Mouse (Mus musculus): ENCODE data around the gene Hacd3.

DNA sequence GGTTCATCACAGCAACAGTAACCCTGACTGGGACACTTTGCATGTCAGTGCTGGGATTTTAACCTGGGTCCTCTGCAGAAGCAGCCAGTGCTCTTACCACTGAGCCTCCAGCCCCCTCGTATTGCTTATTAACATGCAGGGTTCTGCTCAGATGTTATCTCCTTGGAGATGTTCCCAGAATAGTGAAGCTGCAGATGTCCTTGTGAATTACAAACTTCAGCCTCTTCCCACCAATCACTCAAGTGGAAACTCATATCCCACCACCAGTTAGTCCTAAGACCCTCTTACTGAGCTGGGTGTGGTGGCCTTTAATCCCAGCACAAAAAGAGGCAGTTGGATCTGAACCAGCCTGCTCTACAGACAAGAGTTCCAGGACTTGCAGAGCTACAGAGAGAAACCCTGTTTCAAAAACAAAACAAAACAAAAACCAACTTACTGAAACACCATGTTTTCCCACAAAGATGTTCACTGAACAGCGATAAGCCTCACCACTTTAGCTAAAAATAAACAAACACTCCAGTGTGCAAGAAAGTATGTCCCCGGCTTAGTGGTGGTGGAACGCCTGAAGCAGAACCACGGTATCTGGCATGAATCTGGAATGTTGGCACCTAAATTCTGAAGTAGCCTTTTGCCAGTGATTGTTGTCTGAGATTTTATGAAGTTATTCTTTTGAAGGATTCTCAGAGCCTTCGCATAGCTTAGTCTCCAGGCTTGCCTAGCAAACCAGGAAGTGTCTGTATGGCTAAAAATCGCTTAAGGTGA is 5.9 kb downstream of the Hacd3 start:
- TF ChIP-seq CTCF (IDR thresholded peaks at IDR 0.05; ENCODE audit: low read depth) (no peak), EP300 (IDR thresholded peaks at IDR 0.05; ENCODE audit: low read depth) (no peak)
